Mouse (Mus musculus) kidney, adult 9 months (tissue): ENCODE measurements at regions not wholly inside any gene's neighbourhood (a gene's known extent, or its start where the extent isn't known, plus 50 kb on each side); places are given as distances from the start of the nearest gene placed in this dataset.
A peak's percentile ranks its signal among the peaks of the same experiment; 100 is the strongest.
"Not testable (repeated sequence)": the region's sequence is repeated elsewhere in the genome, so short reads cannot be mapped to it uniquely, and the experiment has no call there.

Source experiments
- DNase-seq: peaks from one replicate; pipeline ENCODE4 v3.0.0; 2022

- DNase-seq = peak; percentile 77
These were observed 70.7 kb downstream of the Sult3a2 start for GRCm38 (mm10) chr10:33715701-33716250.

- not testable (repeated sequence) for DNase-seq
These were observed 77.8 kb downstream of the Sult3a2 start for GRCm38 (mm10) chr10:33708656-33709055.

- not testable (repeated sequence) for DNase-seq
These were observed 79.7 kb upstream of the Clvs2 start for GRCm38 (mm10) chr10:33704245-33704644.

GRCm38 (mm10) chr10:33703420-33703819 lies 78.9 kb upstream of the Clvs2 start:
- peak; percentile 62 for DNase-seq
